Mouse (Mus musculus) gastrocnemius, postnatal 36 days (tissue): ENCODE results near the gene F11r. TPM values are rescaled to one million over a fixed set of nuclear protein-coding genes. Genes with fewer than 3 reads are reported as not detected.

Experiments
- DNase-seq, 2 experiments: peaks; one replicate each; pipeline ENCODE4 v3.0.0; 2022
- intact Hi-C: fragments of 180-260 bp; cut with DNase I; formaldehyde crosslinking; loops from one replicate; pipeline ENCODE4 v1.15.1; 2025
- total RNA-seq, 2 experiments: library from RNA; stranded (reverse); gene quantifications; 2 replicates each; pipeline ENCODE4 v1.2.3; 2021

Gene F11r
- total RNA-seq, 2 experiments from 2014 or later: 4.9 to 5.4 TPM

DNA sequence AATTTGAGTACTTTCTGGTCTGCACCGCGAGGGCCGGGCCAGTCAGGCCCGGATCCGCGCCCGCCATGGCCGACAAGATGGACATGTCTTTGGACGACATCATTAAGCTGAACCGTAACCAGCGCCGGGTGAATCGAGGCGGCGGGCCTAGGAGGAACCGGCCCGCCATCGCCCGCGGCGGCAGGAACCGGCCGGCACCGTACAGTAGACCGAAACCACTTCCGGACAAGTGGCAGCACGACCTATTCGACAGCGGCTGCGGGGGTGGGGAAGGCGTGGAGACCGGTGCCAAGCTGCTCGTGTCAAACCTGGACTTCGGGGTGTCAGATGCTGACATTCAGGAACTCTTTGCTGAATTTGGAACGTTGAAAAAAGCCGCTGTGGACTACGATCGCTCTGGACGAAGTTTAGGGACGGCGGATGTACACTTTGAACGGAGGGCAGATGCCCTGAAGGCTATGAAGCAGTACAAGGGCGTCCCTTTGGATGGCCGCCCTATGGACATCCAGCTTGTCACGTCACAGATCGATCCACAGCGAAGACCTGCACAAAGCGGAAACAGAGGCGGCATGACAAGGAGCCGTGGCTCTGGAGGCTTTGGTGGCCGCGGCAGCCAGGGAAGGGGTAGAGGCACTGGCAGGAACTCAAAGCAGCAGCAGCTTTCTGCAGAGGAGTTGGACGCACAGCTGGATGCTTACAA is 66.4 kb downstream of the F11r start:
- intact Hi-C loops: loop anchor here (5.0 kb wide), 1 partner anchor 64 kb away; no protein-coding TSS in a partner anchor
- DNase-seq: peak; percentile 32 to 73

DNA sequence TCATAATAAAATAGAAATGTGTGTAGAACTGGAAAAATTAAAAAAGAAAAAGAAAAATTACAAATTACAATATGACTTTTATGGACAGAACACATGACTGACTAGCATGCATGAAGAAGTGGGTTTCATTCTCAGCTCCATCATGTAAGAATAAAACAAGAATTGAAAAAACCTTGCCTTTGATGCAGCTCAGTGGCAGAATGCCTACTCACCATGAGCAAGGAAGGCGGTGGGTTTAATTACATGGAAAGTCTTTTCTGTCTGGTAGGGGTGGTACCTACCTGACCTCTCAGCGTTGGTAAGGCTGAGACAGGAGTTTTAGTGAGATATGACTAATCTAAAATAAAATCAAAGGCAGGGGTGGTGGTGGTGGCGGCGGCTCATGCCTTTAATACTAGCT is 67.3 kb downstream of the F11r start:
- DNase-seq: no peak
- intact Hi-C loops: loop anchor here (5.0 kb wide), 1 partner anchor 63 kb away; no protein-coding TSS in a partner anchor

GRCm38 (mm10) chr1:171513234-171513633 is 75.9 kb downstream of the F11r start:
- no peak for DNase-seq
- intact Hi-C loops: no loop called here

- no peak for DNase-seq
- intact Hi-C loops: loop anchor here (1.0 kb wide), 1 partner anchor 23 kb away; no protein-coding TSS in a partner anchor
Observed at GRCm38 (mm10) chr1:171513760-171514159, 76.4 kb downstream of the F11r start.

Other genes with a start within 250 kb of the F11r start
- gene Pcp4l1, start 241.3 kb upstream of the F11r start, total RNA-seq: 10 to 100 TPM; 48.8 to 49.5 TPM
- not detected for gene Nr1i3, start 223.6 kb upstream of the F11r start, total RNA-seq
- 10 to 100 TPM; 52.0 to 54.8 TPM for gene Tomm40l, start 215.0 kb upstream of the F11r start, total RNA-seq
- 1 to 10 TPM in 1 of 2 experiments, not detected in 1; 1.7 TPM for gene Apoa2, start 212.5 kb upstream of the F11r start, total RNA-seq
- 1 to 10 TPM; 2.5 to 4.9 TPM for gene Fcer1g, start 203.2 kb upstream of the F11r start, total RNA-seq
- gene Adamts4, start 187.1 kb upstream of the F11r start, total RNA-seq: under 1 TPM; 0.28 to 0.54 TPM
- 100 to 1,000 TPM; 874 to 989 TPM for gene Ndufs2, start 186.1 kb upstream of the F11r start, total RNA-seq
- 10 to 100 TPM in 1 of 2 experiments, 1 to 10 TPM in 1; 9.6 to 10.5 TPM for gene B4galt3, start 167.2 kb upstream of the F11r start, total RNA-seq
- gene Ppox, start 156.3 kb upstream of the F11r start, total RNA-seq: 1 to 10 TPM; 8.7 TPM
- gene Usp21, start 149.5 kb upstream of the F11r start, total RNA-seq: 10 to 100 TPM; 13.5 to 13.8 TPM
- 10 to 100 TPM; 80.9 to 82.2 TPM for gene Ufc1, start 142.5 kb upstream of the F11r start, total RNA-seq
- gene Dedd, start 108.4 kb upstream of the F11r start, total RNA-seq: 10 to 100 TPM; 26.6 to 31.1 TPM
- gene Nit1, start 91.9 kb upstream of the F11r start, total RNA-seq: 10 to 100 TPM; 23.2 to 23.9 TPM
- 10 to 100 TPM; 85.7 to 91.7 TPM for gene Pfdn2, start 91.9 kb upstream of the F11r start, total RNA-seq
- not detected for gene Klhdc9, start 76.7 kb upstream of the F11r start, total RNA-seq
- under 1 TPM in 1 of 2 experiments, not detected in 1; 0.07 TPM for gene Nectin4, start 67.4 kb upstream of the F11r start, total RNA-seq
- gene Arhgap30, start 48.6 kb upstream of the F11r start, total RNA-seq: under 1 TPM; 0.94 to 0.99 TPM
- gene Usf1, start 26.2 kb upstream of the F11r start, total RNA-seq: 10 to 100 TPM; 25.7 to 27.7 TPM
- under 1 TPM in 1 of 2 experiments, not detected in 1; 0.69 TPM for gene Tstd1, start 18.7 kb upstream of the F11r start, total RNA-seq
- gene Alyref2, start 65.9 kb downstream of the F11r start, total RNA-seq: 1 to 10 TPM in 1 of 2 experiments, under 1 TPM in 1; 0.79 to 1.2 TPM
- gene Itln1, start 97.8 kb downstream of the F11r start, total RNA-seq: not detected
- not detected for gene Cd244a, start 121.7 kb downstream of the F11r start, total RNA-seq
- gene Ly9, start 169.9 kb downstream of the F11r start, total RNA-seq: under 1 TPM in 1 of 2 experiments, not detected in 1; 0.12 TPM
- gene Slamf7, start 215.5 kb downstream of the F11r start, total RNA-seq: under 1 TPM in 1 of 2 experiments, not detected in 1; 0.12 TPM
- under 1 TPM; 0.64 to 0.74 TPM for gene Cd48, start 244.5 kb downstream of the F11r start, total RNA-seq